Mouse (Mus musculus): ENCODE data around the gene Rab7. TPM values are rescaled to one million over a fixed set of nuclear protein-coding genes. Genes with fewer than 3 reads are reported as not detected.
"Not testable (repeated sequence)": the region's sequence is repeated elsewhere in the genome, so short reads cannot be mapped to it uniquely, and the experiment has no call there.

Rab7 gene
- polyA plus RNA-seq, 1 experiment from 2014 or later, result 222 TPM

GRCm38 (mm10) chr6:87981547-87982256 is 63.4 kb downstream of the Rab7 start, which contains the start of gene H1fx:
Gene H1fx, minus strand, starts transcription at chr6:87981637.
- WGBS, result under 1% methylated on average over 55 of the region's 55 CpGs
- H3K36me3 ChIP-seq (ENCODE audit: control insufficient read depth, insufficient read depth, low read length), result peaks cover 22% of the 10 kb centered on the region; the same call in 1 of the 2 replicates
- H3K27ac ChIP-seq (ENCODE audit: low read depth, low read length), result peak within 1 kb of the TSS; percentile 92

GRCm38 (mm10) chr6:87981030-87981485 is 64.0 kb downstream of the Rab7 start:
- Histone ChIP-seq H3K27me3 (ENCODE audit: control insufficient read depth, insufficient read depth, low read length) (no peaks in the 10 kb centered on the region), H3K4me3 (ENCODE audit: low read length) (peak overlapping the region; percentile 99), H3K4me1 (ENCODE audit: control insufficient read depth, insufficient read depth, low read length) (peaks cover 10% of the 10 kb centered on the region; the same call in 1 of the 2 replicates), H3K36me3 (ENCODE audit: control insufficient read depth, insufficient read depth, low read length) (peaks cover 22% of the 10 kb centered on the region; the same call in 1 of the 2 replicates), H3K9ac (ENCODE audit: low read depth, low read length) (peak overlapping the region; percentile 95), H3K9me3 (ENCODE audit: control insufficient read depth, low read length) (no peaks in the 10 kb centered on the region), H3K4me2 (replicated peaks; ENCODE audit: low read depth, low read length) (peak overlapping the region; percentile 49), H3K27ac (ENCODE audit: low read depth, low read length) (peak overlapping the region; percentile 92)
- ATAC-seq (ENCODE audit: low FRiP score, low TSS enrichment), result peak; percentile 45
- under 1% methylated on average over 44 of the region's 56 CpGs for WGBS

More at GRCm38 (mm10) chr6:87981547-87982256, 63.4 kb downstream of the Rab7 start, which contains the start of gene H1fx:
- Histone ChIP-seq H3K9me3 (ENCODE audit: control insufficient read depth, low read length) (no peaks in the 10 kb centered on the region), H3K27me3 (ENCODE audit: control insufficient read depth, insufficient read depth, low read length) (no peaks in the 10 kb centered on the region), H3K9ac (ENCODE audit: low read depth, low read length) (peak within 1 kb of the TSS; percentile 95), H3K4me3 (ENCODE audit: low read length) (peak within 1 kb of the TSS; percentile 99), H3K4me2 (replicated peaks; ENCODE audit: low read depth, low read length) (peak within 1 kb of the TSS; percentile 49), H3K4me1 (ENCODE audit: control insufficient read depth, insufficient read depth, low read length) (peaks cover 10% of the 10 kb centered on the region; the same call in 1 of the 2 replicates)
- ATAC-seq (ENCODE audit: low FRiP score, low TSS enrichment), result peak; percentile 83

GRCm38 (mm10) chr6:87980374-87981029 is 64.6 kb downstream of the Rab7 start:
- Histone ChIP-seq H3K27ac (ENCODE audit: low read depth, low read length) (peak overlapping the region; percentile 92), H3K27me3 (ENCODE audit: control insufficient read depth, insufficient read depth, low read length) (no peaks in the 10 kb centered on the region), H3K9ac (ENCODE audit: low read depth, low read length) (peak overlapping the region; percentile 95), H3K36me3 (ENCODE audit: control insufficient read depth, insufficient read depth, low read length) (peaks cover 22% of the 10 kb centered on the region; the same call in 1 of the 2 replicates), H3K4me3 (ENCODE audit: low read length) (peak overlapping the region; percentile 99), H3K4me1 (ENCODE audit: control insufficient read depth, insufficient read depth, low read length) (peaks cover 10% of the 10 kb centered on the region; the same call in 1 of the 2 replicates), H3K4me2 (replicated peaks; ENCODE audit: low read depth, low read length) (peak overlapping the region; percentile 49), H3K9me3 (ENCODE audit: control insufficient read depth, low read length) (no peaks in the 10 kb centered on the region)
- 1% methylated on average over 55 of the region's 66 CpGs for WGBS
- ATAC-seq (ENCODE audit: low FRiP score, low TSS enrichment), result peak; percentile 82

GRCm38 (mm10) chr6:87979728-87980127 is 65.3 kb downstream of the Rab7 start:
- peaks cover 10% of the 10 kb centered on the region; the same call in 1 of the 2 replicates for H3K4me1 ChIP-seq (ENCODE audit: control insufficient read depth, insufficient read depth, low read length)
- 75% methylated on average over 3 of the region's 3 CpGs for WGBS
- H3K27me3 ChIP-seq (ENCODE audit: control insufficient read depth, insufficient read depth, low read length), result no peaks in the 10 kb centered on the region
- no peak overlapping the region for H3K9ac ChIP-seq (ENCODE audit: low read depth, low read length)
- 0 out of 2 replicates have a peak overlapping the region, but pooled peaks have one; percentile 4 for H3K27ac ChIP-seq (ENCODE audit: low read depth, low read length)
- peak overlapping the region; percentile 49 for H3K4me2 ChIP-seq (replicated peaks; ENCODE audit: low read depth, low read length)
- H3K36me3 ChIP-seq (ENCODE audit: control insufficient read depth, insufficient read depth, low read length), result peaks cover 16% of the 10 kb centered on the region; the same call in 1 of the 2 replicates
- no peak for ATAC-seq (ENCODE audit: low FRiP score, low TSS enrichment)
- H3K4me3 ChIP-seq (ENCODE audit: low read length), result peak overlapping the region; percentile 99; the same call in 1 of the 2 replicates
- H3K9me3 ChIP-seq (ENCODE audit: control insufficient read depth, low read length), result no peaks in the 10 kb centered on the region

GRCm38 (mm10) chr6:87970041-87970440 is 75.0 kb downstream of the Rab7 start:
- Histone ChIP-seq H3K9ac (ENCODE audit: low read depth, low read length) (no peak overlapping the region), H3K4me3 (ENCODE audit: low read length) (no peak overlapping the region), H3K4me1 (ENCODE audit: control insufficient read depth, insufficient read depth, low read length) (no peaks in the 10 kb centered on the region), H3K4me2 (replicated peaks; ENCODE audit: low read depth, low read length) (no peak overlapping the region), H3K27me3 (ENCODE audit: control insufficient read depth, insufficient read depth, low read length) (no peaks in the 10 kb centered on the region), H3K9me3 (ENCODE audit: control insufficient read depth, low read length) (no peaks in the 10 kb centered on the region), H3K36me3 (ENCODE audit: control insufficient read depth, insufficient read depth, low read length) (no peaks in the 10 kb centered on the region), H3K27ac (ENCODE audit: low read depth, low read length) (no peak overlapping the region)
- no peak for ATAC-seq (ENCODE audit: low FRiP score, low TSS enrichment)
- 44% methylated on average over 2 of the region's 2 CpGs for WGBS

GRCm38 (mm10) chr6:87962457-87962856 is 82.6 kb downstream of the Rab7 start:
- not testable (repeated sequence) for H3K9me3 ChIP-seq (ENCODE audit: control insufficient read depth, low read length); H3K4me1 ChIP-seq (ENCODE audit: control insufficient read depth, insufficient read depth, low read length); ATAC-seq (ENCODE audit: low FRiP score, low TSS enrichment); H3K4me3 ChIP-seq (ENCODE audit: low read length); H3K27ac ChIP-seq (ENCODE audit: low read depth, low read length); H3K4me2 ChIP-seq (replicated peaks; ENCODE audit: low read depth, low read length); H3K9ac ChIP-seq (ENCODE audit: low read depth, low read length); H3K27me3 ChIP-seq (ENCODE audit: control insufficient read depth, insufficient read depth, low read length); H3K36me3 ChIP-seq (ENCODE audit: control insufficient read depth, insufficient read depth, low read length)
- 64% methylated on average over 4 of the region's 4 CpGs for WGBS

Small RNA genes lying within 50 kb of the gene (microRNA-seq; reads per million reads assigned to microRNA genes)
- gene Gm47286, result 1.7 reads per million

Other genes starting within 250 kb of the Rab7 start
- gene Rab43, start 233.1 kb downstream of the Rab7 start, polyA plus RNA-seq (2014; fragmentation: Nextera tagmentation; extraction: Ambion mirVana), result 8.1 and 9.9 TPM in 2 replicates
- gene Gm45140, start 209.5 kb downstream of the Rab7 start, polyA plus RNA-seq (2014; fragmentation: Nextera tagmentation; extraction: Ambion mirVana), result 3.4 and 5.4 TPM in 2 replicates
- 61.5 and 63.5 TPM in 2 replicates for gene Isy1, start 206.5 kb downstream of the Rab7 start, polyA plus RNA-seq (2014; fragmentation: Nextera tagmentation; extraction: Ambion mirVana)
- 1,222 and 1,346 TPM in 2 replicates for gene Cnbp, start 194.2 kb downstream of the Rab7 start, polyA plus RNA-seq (2014; fragmentation: Nextera tagmentation; extraction: Ambion mirVana)
- gene Copg1, start 157.5 kb downstream of the Rab7 start, polyA plus RNA-seq (2014; fragmentation: Nextera tagmentation; extraction: Ambion mirVana), result 84.6 and 156 TPM in 2 replicates
- 53.4 and 60.4 TPM in 2 replicates for gene Hmces, start 131.3 kb downstream of the Rab7 start, polyA plus RNA-seq (2014; fragmentation: Nextera tagmentation; extraction: Ambion mirVana)
- gene H1fx, start 63.6 kb downstream of the Rab7 start, polyA plus RNA-seq (2014; fragmentation: Nextera tagmentation; extraction: Ambion mirVana), result 38.2 and 45.8 TPM in 2 replicates
- gene Rpn1, start 39.2 kb upstream of the Rab7 start, polyA plus RNA-seq (2014; fragmentation: Nextera tagmentation; extraction: Ambion mirVana), result 294 and 402 TPM in 2 replicates
- gene Gata2, start 148.6 kb upstream of the Rab7 start, polyA plus RNA-seq (2014; fragmentation: Nextera tagmentation; extraction: Ambion mirVana), result 27.2 and 44.6 TPM in 2 replicates
- gene Dnajb8, start 177.0 kb upstream of the Rab7 start, polyA plus RNA-seq (2014; fragmentation: Nextera tagmentation; extraction: Ambion mirVana), result not detected in 2 replicates